Mouse (Mus musculus): ENCODE data around the gene Zpbp. TPM values are rescaled to one million over a fixed set of nuclear protein-coding genes. Genes with fewer than 3 reads are reported as not detected.

The Zpbp gene
- polyA plus RNA-seq, 1 experiment from 2014 or later = 0.79 TPM

DNA sequence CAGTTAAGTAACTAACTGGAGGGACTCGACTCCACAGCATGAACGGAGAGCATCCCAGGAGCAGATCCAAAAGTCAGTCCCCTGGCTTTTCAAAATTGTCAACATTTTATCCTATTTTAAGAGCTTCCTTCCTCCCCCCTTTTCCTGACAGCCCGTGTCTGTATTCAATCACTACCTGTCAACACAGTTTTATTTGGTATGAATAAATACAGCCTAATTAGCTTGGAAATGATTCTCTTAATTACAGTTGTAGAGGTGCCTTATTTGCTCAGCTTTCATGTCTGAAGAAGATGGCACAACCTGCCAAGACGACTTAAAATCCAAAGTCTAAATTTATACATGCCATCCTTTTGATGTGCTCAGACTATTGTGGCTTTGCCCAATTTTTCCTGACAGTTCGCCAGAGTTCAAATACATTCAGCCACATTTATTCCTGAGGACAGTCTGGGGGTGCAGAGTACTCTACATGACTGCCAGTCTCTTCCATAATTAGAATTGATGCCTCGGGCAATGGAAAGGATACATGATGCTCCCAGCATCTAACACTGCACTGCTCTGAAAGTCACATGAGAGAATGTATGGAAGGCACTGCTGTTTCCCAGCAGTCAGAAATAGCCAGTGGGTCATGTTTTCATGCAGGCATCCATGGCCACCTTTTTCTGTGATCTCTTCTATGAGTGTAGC lies 219.4 kb downstream of the Zpbp start:
- H3K4me1 ChIP-seq (replicated peaks; ENCODE audit: control insufficient read depth, insufficient read depth, low read length) = no peaks in the 10 kb centered on the region
- ATAC-seq (replicated peaks; ENCODE audit: low FRiP score) (no peak), DNase-seq (ENCODE audit: low spot score) (no peak)

DNA sequence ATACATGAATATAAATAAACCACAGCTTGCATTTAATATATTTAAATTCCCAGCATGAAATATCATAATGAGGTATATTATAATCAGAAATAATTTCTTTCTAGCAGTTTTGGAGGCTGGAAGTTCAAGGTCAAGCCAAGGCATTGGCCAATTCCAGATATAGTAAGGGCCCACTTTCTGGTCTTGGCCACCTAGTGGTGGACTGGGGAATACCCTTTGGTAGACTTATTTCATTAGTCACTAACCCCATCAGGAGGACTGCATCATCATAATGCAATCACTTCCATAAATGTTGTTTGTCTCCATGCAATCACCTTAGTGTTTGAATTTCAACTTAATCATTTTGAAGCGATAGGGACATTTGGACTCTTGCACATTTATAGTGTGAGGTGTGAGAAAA lies 222.9 kb downstream of the Zpbp start:
- Histone ChIP-seq H3K4me3 (ENCODE audit: low read depth, low read length) (no peak overlapping the region), H3K9me3 (ENCODE audit: control insufficient read depth, low read length) (no peaks in the 10 kb centered on the region), H3K36me3 (ENCODE audit: control insufficient read depth, insufficient read depth, low read length) (no peaks in the 10 kb centered on the region), H3K4me1 (replicated peaks; ENCODE audit: control insufficient read depth, insufficient read depth, low read length) (no peaks in the 10 kb centered on the region), H3K4me2 (ENCODE audit: low read depth, low read length, severe bottlenecking) (no peak overlapping the region), H3K9ac (ENCODE audit: low read length) (no peak overlapping the region), H3K27ac (ENCODE audit: low read depth, low read length) (no peak overlapping the region), H3K27me3 (ENCODE audit: control insufficient read depth, insufficient read depth, low read length) (no peaks in the 10 kb centered on the region)
- WGBS = 74% methylated on average over 1 of the region's 1 CpGs
- no peak for DNase-seq (ENCODE audit: low spot score)
- ATAC-seq (replicated peaks; ENCODE audit: low FRiP score) = no peak

More for the DNA sequence above, 219.4 kb downstream of the Zpbp start:
- H3K4me3 ChIP-seq (ENCODE audit: low read depth, low read length) = no peak overlapping the region
- no peaks in the 10 kb centered on the region for H3K9me3 ChIP-seq (ENCODE audit: control insufficient read depth, low read length)
- no peak overlapping the region for H3K4me2 ChIP-seq (ENCODE audit: low read depth, low read length, severe bottlenecking)
- whole genome bisulfite sequencing = 79% methylated on average over 6 of the region's 6 CpGs
- no peaks in the 10 kb centered on the region for H3K36me3 ChIP-seq (ENCODE audit: control insufficient read depth, insufficient read depth, low read length)
- no peaks in the 10 kb centered on the region for H3K27me3 ChIP-seq (ENCODE audit: control insufficient read depth, insufficient read depth, low read length)
- H3K27ac ChIP-seq (ENCODE audit: low read depth, low read length) = no peak overlapping the region
- H3K9ac ChIP-seq (ENCODE audit: low read length) = no peak overlapping the region

Other genes starting within 250 kb of the Zpbp start
- 3.0 and 3.4 TPM in 2 replicates for gene Spata48, start 314 bp downstream of the Zpbp start, polyA plus RNA-seq (2014; fragmentation: Nextera tagmentation; extraction: Ambion mirVana)
- not detected in 2 replicates for gene 4930512M02Rik, start 165.4 kb upstream of the Zpbp start, polyA plus RNA-seq (2014; fragmentation: Nextera tagmentation; extraction: Ambion mirVana)
- 3.4 and 4.2 TPM in 2 replicates for gene Ikzf1, start 222.6 kb upstream of the Zpbp start, polyA plus RNA-seq (2014; fragmentation: Nextera tagmentation; extraction: Ambion mirVana)